Mouse (Mus musculus): ENCODE measurements around the gene 0610030E20Rik. TPM values are rescaled to one million over a fixed set of nuclear protein-coding genes. Genes with fewer than 3 reads are reported as not detected.

Gene 0610030E20Rik
- polyA plus RNA-seq, 1 experiment from 2014 or later = 19.6 TPM

GRCm38 (mm10) chr6:72380131-72380770 lies 33.1 kb downstream of the 0610030E20Rik start, which contains the start of gene Vamp5:
TSS of gene Vamp5 (minus strand) at chr6:72380468.
- peaks cover 13% of the 10 kb centered on the region for H3K36me3 ChIP-seq (ENCODE audit: control insufficient read depth, insufficient read depth, low read length)
- no peaks in the 10 kb centered on the region for H3K9me3 ChIP-seq (ENCODE audit: control insufficient read depth, low read length)
- WGBS = under 1% methylated on average over 33 of the region's 49 CpGs
- peak within 1 kb of the TSS; percentile 55 for H3K4me3 ChIP-seq (ENCODE audit: low read depth, low read length)
- DNase-seq (ENCODE audit: low spot score) (peak; percentile 55), ATAC-seq (ENCODE audit: low read depth) (peak; percentile 68)
- peak within 1 kb of the TSS; percentile 68 for H3K4me2 ChIP-seq (ENCODE audit: low read depth, low read length)
- H3K9ac ChIP-seq (ENCODE audit: low read depth, low read length) = peak within 1 kb of the TSS; percentile 70
- H3K27ac ChIP-seq (replicated peaks; ENCODE audit: low read depth, low read length) = peak within 1 kb of the TSS; percentile 0; the same call in 1 of the 2 replicates
- no peaks in the 10 kb centered on the region; the same call in 1 of the 2 replicates for H3K27me3 ChIP-seq (replicated peaks; ENCODE audit: control insufficient read depth, insufficient read depth, low read length)
- H3K4me1 ChIP-seq (ENCODE audit: control insufficient read depth, insufficient read depth, low read length) = no peaks in the 10 kb centered on the region

DNA sequence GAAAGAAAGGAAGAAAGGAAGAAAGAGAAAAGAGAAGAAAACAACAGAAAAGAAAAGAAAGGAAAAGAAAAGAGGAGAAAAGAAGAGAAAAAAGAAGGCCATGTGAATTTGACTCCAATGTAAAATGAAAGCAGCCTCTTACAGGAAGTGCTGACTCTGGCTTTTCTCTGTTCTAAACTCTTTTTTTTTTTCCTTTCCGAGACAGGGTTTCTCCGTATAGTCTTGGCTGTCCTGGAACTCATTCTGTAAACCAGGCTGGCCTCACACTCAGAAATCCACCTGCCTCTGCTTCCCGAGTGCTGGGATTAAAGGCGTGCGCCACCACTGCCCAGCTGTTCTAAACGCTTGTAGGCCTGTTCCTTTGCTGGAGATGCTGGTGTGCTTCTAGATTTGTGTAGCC lies 35.4 kb downstream of the 0610030E20Rik start:
- H3K4me1 ChIP-seq (ENCODE audit: control insufficient read depth, insufficient read depth, low read length) = no peaks in the 10 kb centered on the region
- H3K4me2 ChIP-seq (ENCODE audit: low read depth, low read length) = no peak overlapping the region
- no peak for DNase-seq (ENCODE audit: low spot score)
- H3K9ac ChIP-seq (ENCODE audit: low read depth, low read length) = no peak overlapping the region
- H3K27me3 ChIP-seq (replicated peaks; ENCODE audit: control insufficient read depth, insufficient read depth, low read length) = no peaks in the 10 kb centered on the region; the same call in 1 of the 2 replicates
- no peak overlapping the region for H3K27ac ChIP-seq (replicated peaks; ENCODE audit: low read depth, low read length)
- no peak overlapping the region for H3K4me3 ChIP-seq (ENCODE audit: low read depth, low read length)
- H3K36me3 ChIP-seq (ENCODE audit: control insufficient read depth, insufficient read depth, low read length) = peaks cover 29% of the 10 kb centered on the region
- WGBS = 77% methylated on average over 6 of the region's 6 CpGs
- no peak for ATAC-seq (ENCODE audit: low read depth)
- H3K9me3 ChIP-seq (ENCODE audit: control insufficient read depth, low read length) = no peaks in the 10 kb centered on the region

GRCm38 (mm10) chr6:72383142-72383820 lies 36.2 kb downstream of the 0610030E20Rik start:
- ATAC-seq (ENCODE audit: low read depth) (no peak), DNase-seq (ENCODE audit: low spot score) (no peak)
- Histone ChIP-seq H3K27ac (replicated peaks; ENCODE audit: low read depth, low read length) (no peak overlapping the region), H3K4me1 (ENCODE audit: control insufficient read depth, insufficient read depth, low read length) (0 out of 2 replicates have a peak, but pooled peaks cover 1% of the 10 kb centered on the region), H3K4me3 (ENCODE audit: low read depth, low read length) (no peak overlapping the region), H3K9ac (ENCODE audit: low read depth, low read length) (no peak overlapping the region), H3K9me3 (ENCODE audit: control insufficient read depth, low read length) (no peaks in the 10 kb centered on the region), H3K27me3 (replicated peaks; ENCODE audit: control insufficient read depth, insufficient read depth, low read length) (no peaks in the 10 kb centered on the region; the same call in 1 of the 2 replicates), H3K36me3 (ENCODE audit: control insufficient read depth, insufficient read depth, low read length) (peaks cover 36% of the 10 kb centered on the region), H3K4me2 (ENCODE audit: low read depth, low read length) (no peak overlapping the region)
- WGBS = 78% methylated on average over 6 of the region's 6 CpGs

- Histone ChIP-seq H3K4me2 (ENCODE audit: low read depth, low read length) (no peak overlapping the region), H3K9me3 (ENCODE audit: control insufficient read depth, low read length) (no peaks in the 10 kb centered on the region), H3K9ac (ENCODE audit: low read depth, low read length) (no peak overlapping the region), H3K27me3 (replicated peaks; ENCODE audit: control insufficient read depth, insufficient read depth, low read length) (no peaks in the 10 kb centered on the region; the same call in 1 of the 2 replicates), H3K36me3 (ENCODE audit: control insufficient read depth, insufficient read depth, low read length) (peaks cover 43% of the 10 kb centered on the region), H3K4me1 (ENCODE audit: control insufficient read depth, insufficient read depth, low read length) (0 out of 2 replicates have a peak, but pooled peaks cover 7% of the 10 kb centered on the region), H3K4me3 (ENCODE audit: low read depth, low read length) (no peak overlapping the region), H3K27ac (replicated peaks; ENCODE audit: low read depth, low read length) (no peak overlapping the region)
- DNase-seq (ENCODE audit: low spot score) (no peak), ATAC-seq (ENCODE audit: low read depth) (no peak)
- WGBS = 92% methylated on average over 7 of the region's 7 CpGs
Observed at GRCm38 (mm10) chr6:72383952-72384351, 36.8 kb downstream of the 0610030E20Rik start.

DNA sequence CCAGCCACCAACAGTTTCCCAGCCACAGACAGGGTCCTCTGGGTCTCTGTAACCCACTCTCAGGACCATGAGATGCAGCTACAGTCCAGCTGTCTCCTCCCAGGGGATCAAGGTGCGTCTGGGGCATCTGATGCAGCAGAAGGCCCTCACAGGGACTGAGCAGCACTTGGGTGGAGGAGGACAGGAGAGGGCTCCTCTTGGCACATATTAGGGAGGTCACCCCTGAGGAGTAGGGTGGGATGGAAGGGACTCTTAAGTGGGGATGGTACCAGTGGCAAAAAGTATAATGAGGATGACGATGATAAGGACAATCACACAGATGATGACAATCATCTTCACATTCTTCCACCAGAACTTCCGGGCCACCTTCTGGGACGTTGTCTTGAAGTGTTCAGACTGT lies 38.1 kb downstream of the 0610030E20Rik start:
- DNase-seq (ENCODE audit: low spot score) (no peak), ATAC-seq (ENCODE audit: low read depth) (no peak)
- Histone ChIP-seq H3K27ac (replicated peaks; ENCODE audit: low read depth, low read length) (no peak overlapping the region), H3K4me1 (ENCODE audit: control insufficient read depth, insufficient read depth, low read length) (0 out of 2 replicates have a peak, but pooled peaks cover 7% of the 10 kb centered on the region), H3K9me3 (ENCODE audit: control insufficient read depth, low read length) (no peaks in the 10 kb centered on the region), H3K4me2 (ENCODE audit: low read depth, low read length) (no peak overlapping the region), H3K27me3 (replicated peaks; ENCODE audit: control insufficient read depth, insufficient read depth, low read length) (no peaks in the 10 kb centered on the region; the same call in 1 of the 2 replicates), H3K4me3 (ENCODE audit: low read depth, low read length) (no peak overlapping the region), H3K36me3 (ENCODE audit: control insufficient read depth, insufficient read depth, low read length) (peaks cover 44% of the 10 kb centered on the region), H3K9ac (ENCODE audit: low read depth, low read length) (no peak overlapping the region)
- 86% methylated on average over 4 of the region's 4 CpGs for WGBS

DNA sequence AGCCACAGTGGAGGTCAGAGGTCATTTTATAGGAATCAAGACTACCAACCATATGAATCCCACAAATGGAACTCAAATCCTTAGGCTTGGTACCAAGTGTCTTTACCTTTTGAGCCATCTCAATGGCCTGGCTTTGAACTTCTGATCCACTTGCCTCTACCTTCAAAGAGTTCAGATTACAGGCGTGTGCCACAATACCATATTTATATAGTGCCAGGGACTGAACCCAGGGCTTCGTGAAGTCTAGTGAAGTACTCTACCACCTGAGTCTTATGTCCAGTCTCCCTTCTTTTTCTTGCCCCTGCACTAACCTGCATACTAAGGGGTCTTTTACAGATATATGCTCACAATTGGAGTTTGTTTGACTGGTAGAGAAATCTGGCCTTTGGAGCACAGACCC lies 39.4 kb downstream of the 0610030E20Rik start:
- Histone ChIP-seq H3K27me3 (replicated peaks; ENCODE audit: control insufficient read depth, insufficient read depth, low read length) (no peaks in the 10 kb centered on the region; the same call in 1 of the 2 replicates), H3K9ac (ENCODE audit: low read depth, low read length) (no peak overlapping the region), H3K4me1 (ENCODE audit: control insufficient read depth, insufficient read depth, low read length) (peaks cover 14% of the 10 kb centered on the region; the same call in 1 of the 2 replicates), H3K36me3 (ENCODE audit: control insufficient read depth, insufficient read depth, low read length) (peaks cover 44% of the 10 kb centered on the region), H3K9me3 (ENCODE audit: control insufficient read depth, low read length) (no peaks in the 10 kb centered on the region), H3K4me2 (ENCODE audit: low read depth, low read length) (no peak overlapping the region), H3K4me3 (ENCODE audit: low read depth, low read length) (no peak overlapping the region), H3K27ac (replicated peaks; ENCODE audit: low read depth, low read length) (no peak overlapping the region)
- no peak for ATAC-seq (ENCODE audit: low read depth)
- 93% methylated on average over 2 of the region's 2 CpGs for WGBS
- no peak for DNase-seq (ENCODE audit: low spot score)

- no peak overlapping the region for H3K9ac ChIP-seq (ENCODE audit: low read depth, low read length)
- no peak for DNase-seq (ENCODE audit: low spot score)
- H3K9me3 ChIP-seq (ENCODE audit: control insufficient read depth, low read length) = no peaks in the 10 kb centered on the region
- 77% methylated on average over 3 of the region's 3 CpGs for WGBS
- no peak overlapping the region for H3K4me2 ChIP-seq (ENCODE audit: low read depth, low read length)
- no peak for ATAC-seq (ENCODE audit: low read depth)
- no peak overlapping the region for H3K27ac ChIP-seq (replicated peaks; ENCODE audit: low read depth, low read length)
- peaks cover 44% of the 10 kb centered on the region for H3K36me3 ChIP-seq (ENCODE audit: control insufficient read depth, insufficient read depth, low read length)
- no peak overlapping the region for H3K4me3 ChIP-seq (ENCODE audit: low read depth, low read length)
- no peaks in the 10 kb centered on the region for H3K27me3 ChIP-seq (replicated peaks; ENCODE audit: control insufficient read depth, insufficient read depth, low read length)
- H3K4me1 ChIP-seq (ENCODE audit: control insufficient read depth, insufficient read depth, low read length) = peaks cover 14% of the 10 kb centered on the region; the same call in 1 of the 2 replicates
Observed at GRCm38 (mm10) chr6:72387816-72388215, 40.7 kb downstream of the 0610030E20Rik start.

- Histone ChIP-seq H3K36me3 (ENCODE audit: control insufficient read depth, insufficient read depth, low read length) (peaks cover 44% of the 10 kb centered on the region), H3K4me3 (ENCODE audit: low read depth, low read length) (no peak overlapping the region), H3K9me3 (ENCODE audit: control insufficient read depth, low read length) (no peaks in the 10 kb centered on the region), H3K9ac (ENCODE audit: low read depth, low read length) (no peak overlapping the region), H3K4me2 (ENCODE audit: low read depth, low read length) (peak overlapping the region; percentile 74; the same call in 1 of the 2 replicates), H3K27ac (replicated peaks; ENCODE audit: low read depth, low read length) (no peak overlapping the region), H3K27me3 (replicated peaks; ENCODE audit: control insufficient read depth, insufficient read depth, low read length) (no peaks in the 10 kb centered on the region), H3K4me1 (ENCODE audit: control insufficient read depth, insufficient read depth, low read length) (peaks cover 14% of the 10 kb centered on the region; the same call in 1 of the 2 replicates)
- no peak for DNase-seq (ENCODE audit: low spot score)
- WGBS = 63% methylated on average over 10 of the region's 10 CpGs
- no peak for ATAC-seq (ENCODE audit: low read depth)
Observed at GRCm38 (mm10) chr6:72388266-72388665, 41.1 kb downstream of the 0610030E20Rik start.
